Mouse (Mus musculus): Measurements from ENCODE around the gene Rps6kc1.

The Rps6kc1 gene

GRCm38 (mm10) chr1:190675455-190675854 lies 236.1 kb downstream of the Rps6kc1 start:
- DNase-seq (ENCODE audit: low read depth in 2 of 2, low spot score in 2 of 2): no peak

GRCm38 (mm10) chr1:190669099-190669498 lies 242.5 kb downstream of the Rps6kc1 start:
- DNase-seq (ENCODE audit: low read depth in 2 of 2, low spot score in 2 of 2): no peak

- no peak for DNase-seq (ENCODE audit: low read depth in 2 of 2, low spot score in 2 of 2)
Observed at GRCm38 (mm10) chr1:190667821-190668220, 243.7 kb downstream of the Rps6kc1 start.

GRCm38 (mm10) chr1:190667326-190667725 lies 244.2 kb downstream of the Rps6kc1 start:
- no peak for DNase-seq (ENCODE audit: low read depth in 2 of 2, low spot score in 2 of 2)

GRCm38 (mm10) chr1:190665490-190665875 lies 246.1 kb downstream of the Rps6kc1 start:
- no peak for DNase-seq (ENCODE audit: low read depth in 2 of 2, low spot score in 2 of 2)

GRCm38 (mm10) chr1:190664767-190665489 lies 246.6 kb downstream of the Rps6kc1 start:
- no peak for DNase-seq (ENCODE audit: low read depth in 2 of 2, low spot score in 2 of 2)

- DNase-seq (ENCODE audit: low read depth in 2 of 2, low spot score in 2 of 2): no peak
Observed at GRCm38 (mm10) chr1:190663996-190664395, 247.6 kb downstream of the Rps6kc1 start.

GRCm38 (mm10) chr1:190662736-190663135 lies 248.8 kb downstream of the Rps6kc1 start:
- DNase-seq (ENCODE audit: low read depth in 2 of 2, low spot score in 2 of 2): no peak

GRCm38 (mm10) chr1:190661764-190662163 lies 249.8 kb downstream of the Rps6kc1 start:
- no peak for DNase-seq (ENCODE audit: low read depth in 2 of 2, low spot score in 2 of 2)

- no peak for DNase-seq (ENCODE audit: low read depth in 2 of 2, low spot score in 2 of 2)
Observed at GRCm38 (mm10) chr1:190661249-190661648, 250.3 kb downstream of the Rps6kc1 start.

- no peak for DNase-seq (ENCODE audit: low read depth in 2 of 2, low spot score in 2 of 2)
Observed at GRCm38 (mm10) chr1:190659722-190660502, 251.7 kb downstream of the Rps6kc1 start.

- DNase-seq (ENCODE audit: low read depth in 2 of 2, low spot score in 2 of 2): no peak
Observed at GRCm38 (mm10) chr1:190658266-190658665, 253.3 kb downstream of the Rps6kc1 start.

GRCm38 (mm10) chr1:190656089-190656488 lies 255.5 kb downstream of the Rps6kc1 start:
- DNase-seq (ENCODE audit: low read depth in 2 of 2, low spot score in 2 of 2): no peak

GRCm38 (mm10) chr1:190655651-190656050 lies 255.9 kb downstream of the Rps6kc1 start:
- no peak for DNase-seq (ENCODE audit: low read depth in 2 of 2, low spot score in 2 of 2)

GRCm38 (mm10) chr1:190655081-190655480 lies 256.5 kb downstream of the Rps6kc1 start:
- no peak for DNase-seq (ENCODE audit: low read depth in 2 of 2, low spot score in 2 of 2)

GRCm38 (mm10) chr1:190654694-190655001 lies 256.9 kb downstream of the Rps6kc1 start:
- no peak for DNase-seq (ENCODE audit: low read depth in 2 of 2, low spot score in 2 of 2)

GRCm38 (mm10) chr1:190653989-190654693 lies 257.4 kb downstream of the Rps6kc1 start:
- DNase-seq (ENCODE audit: low read depth in 2 of 2, low spot score in 2 of 2): no peak

GRCm38 (mm10) chr1:190653081-190653480 lies 258.5 kb downstream of the Rps6kc1 start:
- DNase-seq (ENCODE audit: low read depth in 2 of 2, low spot score in 2 of 2): no peak
